Mouse (Mus musculus) liver, adult 2 months (tissue): ENCODE measurements around the gene Cabin1. TPM values are rescaled to one million over a fixed set of nuclear protein-coding genes. Genes with fewer than 3 reads are reported as not detected.

ENCODE experiments used
- DNase-seq: peaks from one replicate; pipeline ENCODE4 v3.0.0-alpha.2; 2011; ENCODE audit warnings: low read depth, low spot score; ENCODE audit errors: extremely low read depth
- H3K27ac ChIP-seq: fragments of 200-500 bp; replicated peaks from 2 replicates; pipeline ENCODE4 v1.5.1; 2012; ENCODE audit warnings: low read depth, mild to moderate bottlenecking, control low read depth, inconsistent platforms, low read length; ENCODE audit not compliant: insufficient read depth
- H3K27me3 ChIP-seq: fragments of 200-500 bp; 2 replicates; pipeline ENCODE4 v1.6.1; 2012; ENCODE audit warnings: mild to moderate bottlenecking, moderate library complexity, low read length, inconsistent platforms; ENCODE audit not compliant: control insufficient read depth, insufficient read depth
- H3K36me3 ChIP-seq: fragments of 200-500 bp; 2 replicates; pipeline ENCODE4 v1.6.1; 2012; ENCODE audit warnings: low read length, inconsistent platforms; ENCODE audit not compliant: control insufficient read depth, insufficient read depth
- H3K4me1 ChIP-seq: fragments of 200-500 bp; 2 replicates; pipeline ENCODE4 v1.6.1; 2011; ENCODE audit warnings: low read length; ENCODE audit not compliant: control insufficient read depth, insufficient read depth
- H3K4me3 ChIP-seq: fragments of 200-500 bp; 2 replicates; pipeline ENCODE4 v1.5.1; 2011; ENCODE audit warnings: low read depth, mild to moderate bottlenecking, control low read depth, low read length, moderate library complexity; ENCODE audit not compliant: insufficient read depth
- H3K79me2 ChIP-seq: fragments of 200-500 bp; 2 replicates; pipeline ENCODE4 v1.6.1; 2012; ENCODE audit warnings: inconsistent platforms, mild to moderate bottlenecking, low read length, moderate library complexity; ENCODE audit not compliant: control insufficient read depth, insufficient read depth
- H3K9ac ChIP-seq: fragments of 200-500 bp; 2 replicates; pipeline ENCODE4 v1.6.1; 2012; ENCODE audit warnings: low read depth, mild to moderate bottlenecking, control low read depth, inconsistent platforms, low read length
- CTCF ChIP-seq: fragments of 200-500 bp; IDR thresholded peaks from 2 replicates; pipeline ENCODE4 v1.5.1; 2011; ENCODE audit warnings: low read depth, low read length, control low read depth
- POLR2A ChIP-seq: fragments of 200-500 bp; IDR thresholded peaks from 2 replicates; pipeline ENCODE4 v1.6.1; 2011; ENCODE audit warnings: low read length, control low read depth; ENCODE audit not compliant: insufficient read depth; ENCODE audit errors: extremely low read depth
- WGBS: fragments of 180-500 bp; shearing (Covaris S2); methylation state at CpG from one replicate; pipeline ENCODE4 v1.1.7; 2018; 5-methylcytosine and 5-hydroxymethylcytosine counted together
- polyA plus RNA-seq: library from polyadenylated mRNA; depleted of rRNA; stranded (reverse); fragments of >200 nt; gene quantifications from 2 replicates; pipeline ENCODE4 v1.2.3, GENCODE M21; 2012
- total RNA-seq: library from RNA; depleted of rRNA; stranded (reverse); fragments of >200 nt; gene quantifications from 2 replicates; pipeline ENCODE4 v1.2.3, GENCODE M21; 2014

Cabin1 gene
- total and polyA plus RNA-seq, 2 experiments = 7.7 to 7.8 TPM

- Histone ChIP-seq H3K4me1 (peaks cover 2% of the 10 kb centered on the region; the same call in 1 of the 2 replicates), H3K4me3 (no peak overlapping the region), H3K27ac (no peak overlapping the region), H3K79me2 (no peaks in the 10 kb centered on the region), H3K9ac (no peak overlapping the region), H3K36me3 (no peaks in the 10 kb centered on the region), H3K27me3 (no peaks in the 10 kb centered on the region)
- WGBS = 90% methylated on average over 2 of the region's 2 CpGs
- no peak for DNase-seq
- TF ChIP-seq POLR2A = no peak
- TF ChIP-seq CTCF = no peak
Measured at GRCm38 (mm10) chr10:75642891-75643290, 121.2 kb downstream of the Cabin1 start.

DNA sequence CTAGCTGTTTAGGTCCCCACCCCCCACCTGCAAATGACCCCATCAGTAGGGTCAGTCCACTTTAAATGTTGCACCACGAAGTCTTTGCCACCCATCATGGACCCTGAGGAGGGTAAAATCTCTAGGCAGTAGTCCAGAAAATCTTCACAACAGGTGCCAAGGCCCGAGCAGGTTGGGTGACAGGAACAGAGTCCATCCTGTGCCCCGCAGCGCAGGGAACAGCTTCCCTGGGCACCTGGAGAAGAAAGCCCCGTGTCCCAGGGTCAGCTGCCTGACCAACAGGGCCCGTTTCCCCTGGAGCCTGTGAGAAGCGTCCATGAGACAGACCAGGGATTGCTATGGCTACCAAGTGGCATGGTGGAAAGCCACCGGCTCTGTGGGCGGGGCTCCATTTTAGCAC lies 121.7 kb downstream of the Cabin1 start:
- TF ChIP-seq POLR2A (no peak), CTCF (no peak)

GRCm38 (mm10) chr10:75641721-75642222 lies 122.4 kb downstream of the Cabin1 start:
- H3K79me2 ChIP-seq = no peaks in the 10 kb centered on the region
- H3K4me1 ChIP-seq = peaks cover 2% of the 10 kb centered on the region; the same call in 1 of the 2 replicates
- WGBS = 96% methylated on average over 7 of the region's 7 CpGs
- no peak overlapping the region for H3K4me3 ChIP-seq
- no peak for DNase-seq
- no peaks in the 10 kb centered on the region for H3K27me3 ChIP-seq
- no peak overlapping the region for H3K9ac ChIP-seq
- no peaks in the 10 kb centered on the region for H3K36me3 ChIP-seq
- H3K27ac ChIP-seq = no peak overlapping the region
- TF ChIP-seq POLR2A (no peak), CTCF (no peak)

More for the DNA sequence above, 121.7 kb downstream of the Cabin1 start:
- Histone ChIP-seq H3K27ac (no peak overlapping the region), H3K4me3 (no peak overlapping the region), H3K27me3 (no peaks in the 10 kb centered on the region), H3K9ac (no peak overlapping the region), H3K4me1 (peaks cover 2% of the 10 kb centered on the region; the same call in 1 of the 2 replicates), H3K79me2 (no peaks in the 10 kb centered on the region), H3K36me3 (no peaks in the 10 kb centered on the region)
- no peak for DNase-seq
- WGBS = 74% methylated on average over 9 of the region's 9 CpGs

- Histone ChIP-seq H3K4me3 (no peak overlapping the region), H3K9ac (no peak overlapping the region), H3K27ac (no peak overlapping the region), H3K36me3 (no peaks in the 10 kb centered on the region), H3K79me2 (no peaks in the 10 kb centered on the region), H3K27me3 (no peaks in the 10 kb centered on the region), H3K4me1 (no peaks in the 10 kb centered on the region)
- DNase-seq = no peak
- TF ChIP-seq CTCF (no peak), POLR2A (no peak)
- 88% methylated on average over 11 of the region's 11 CpGs for WGBS
Measured at GRCm38 (mm10) chr10:75637711-75638110, 126.4 kb downstream of the Cabin1 start.

DNA sequence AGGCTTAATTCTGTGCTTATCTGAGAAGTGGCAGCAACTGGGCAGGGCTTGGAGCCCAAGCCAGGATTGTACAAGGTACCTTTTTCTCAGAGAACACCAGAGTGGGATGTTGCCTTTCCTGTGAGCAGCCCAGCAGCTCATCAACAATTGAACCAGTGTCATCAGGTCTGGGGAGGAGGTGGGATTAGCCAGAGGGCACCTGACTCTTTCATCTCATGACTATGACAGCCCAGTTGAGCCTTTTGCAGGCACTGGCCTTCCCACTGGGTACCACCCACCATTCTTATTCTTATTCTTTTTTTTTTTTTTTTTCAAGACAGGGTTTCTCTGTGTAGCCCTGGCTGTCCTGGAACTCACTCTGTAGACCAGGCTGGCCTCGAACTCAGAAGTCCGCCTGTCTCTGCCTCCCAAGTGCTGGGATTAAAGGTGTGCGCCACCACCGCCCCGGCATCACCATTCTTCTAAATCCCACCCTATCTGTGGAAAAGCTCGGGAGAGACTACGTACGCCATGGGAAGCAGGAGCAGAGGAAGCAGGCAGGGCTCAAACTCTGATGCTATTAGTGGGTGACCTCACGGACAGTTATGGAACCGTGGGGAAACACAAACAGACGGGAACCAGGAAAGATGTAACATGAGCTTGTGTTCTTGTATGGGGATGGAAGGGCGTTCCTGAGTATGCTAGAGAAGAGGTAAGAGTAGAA lies 127.9 kb downstream of the Cabin1 start:
- 89% methylated on average over 12 of the region's 12 CpGs for WGBS
- Histone ChIP-seq H3K27ac (no peak overlapping the region), H3K27me3 (no peaks in the 10 kb centered on the region), H3K9ac (no peak overlapping the region), H3K4me1 (no peaks in the 10 kb centered on the region), H3K36me3 (no peaks in the 10 kb centered on the region), H3K4me3 (no peak overlapping the region), H3K79me2 (no peaks in the 10 kb centered on the region)
- no peak for DNase-seq
- TF ChIP-seq CTCF (no peak), POLR2A (no peak)

DNA sequence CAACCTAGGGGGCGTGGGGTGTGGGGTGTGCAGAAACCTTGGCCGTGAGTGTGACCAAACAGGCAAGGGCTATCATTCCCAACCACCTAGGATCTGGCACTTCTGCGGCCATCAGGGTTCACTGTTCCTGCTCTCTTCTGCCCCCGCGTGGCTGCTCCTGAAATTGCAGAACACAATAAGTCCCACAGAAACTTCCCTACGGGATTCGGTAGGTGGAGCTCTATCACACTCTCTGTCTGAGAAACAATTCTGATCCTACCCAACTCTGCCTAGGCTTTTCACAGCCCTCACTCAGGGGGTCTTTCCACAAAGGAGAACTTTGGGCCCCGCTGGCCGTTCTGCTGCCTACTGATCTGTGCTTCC lies 128.5 kb downstream of the Cabin1 start:
- peak; percentile 55 for DNase-seq
- Histone ChIP-seq H3K36me3 (no peaks in the 10 kb centered on the region), H3K27ac (no peak overlapping the region), H3K4me3 (no peak overlapping the region), H3K4me1 (no peaks in the 10 kb centered on the region), H3K9ac (no peak overlapping the region), H3K27me3 (no peaks in the 10 kb centered on the region), H3K79me2 (no peaks in the 10 kb centered on the region)
- WGBS = 12% methylated on average over 9 of the region's 9 CpGs
- no peak for TF ChIP-seq POLR2A
- peak; percentile 93 for TF ChIP-seq CTCF
